Mouse (Mus musculus) G1E (cell line): ENCODE measurements around the gene Ckmt2. TPM values are rescaled to one million over a fixed set of nuclear protein-coding genes. Genes with fewer than 3 reads are reported as not detected.

Experiments used
- ATAC-seq: 2 replicates; pipeline ENCODE4 v1.8.0; 2016; ENCODE audit warnings: mild to moderate bottlenecking; ENCODE audit not compliant: insufficient number of reproducible peaks, poor library complexity, low FRiP score, severe bottlenecking; ENCODE audit errors: extremely low read depth
- DNase-seq: peaks from one replicate; pipeline ENCODE4 v3.0.0; 2012; ENCODE audit warnings: low spot score
- H3K27me3 ChIP-seq: 2 replicates; pipeline ENCODE4 v1.6.1; 2012; ENCODE audit warnings: mild to moderate bottlenecking, low read length, inconsistent platforms; ENCODE audit not compliant: insufficient read depth
- H3K36me3 ChIP-seq: replicated peaks from 2 replicates; pipeline ENCODE3; 2012; ENCODE audit warnings: mild to moderate bottlenecking, inconsistent platforms
- H3K4me1 ChIP-seq: 2 replicates; pipeline ENCODE4 v1.6.1; 2012; ENCODE audit warnings: low read depth, low read length, inconsistent platforms, mixed read lengths; ENCODE audit not compliant: insufficient read depth
- H3K4me3 ChIP-seq: 2 replicates; pipeline ENCODE4 v1.5.1; 2012; ENCODE audit warnings: low read depth, mild to moderate bottlenecking, inconsistent platforms, low read length, moderate library complexity, mixed read lengths
- H3K9me3 ChIP-seq: replicated peaks from 2 replicates; pipeline ENCODE4 v1.6.1; 2012; ENCODE audit warnings: inconsistent platforms
- CTCF ChIP-seq: IDR thresholded peaks from 2 replicates; pipeline ENCODE4 v1.5.1; 2012; ENCODE audit warnings: low read depth, low read length, inconsistent platforms, mixed read lengths
- GATA1 ChIP-seq: IDR thresholded peaks from 2 replicates; pipeline ENCODE4 v1.6.1; 2012; ENCODE audit warnings: borderline replicate concordance, low read length, inconsistent platforms, mixed read lengths
- GATA2 ChIP-seq: IDR thresholded peaks from 2 replicates; pipeline ENCODE4 v1.6.1; 2012; ENCODE audit warnings: low read depth, low read length, inconsistent platforms, borderline replicate concordance
- POLR2AphosphoS5 ChIP-seq: IDR thresholded peaks from 2 replicates; pipeline ENCODE4 v1.6.1; 2012; ENCODE audit warnings: low read depth, low read length, inconsistent platforms; ENCODE audit not compliant: insufficient replicate concordance
- TAL1 ChIP-seq: conservative IDR thresholded peaks from 2 replicates; pipeline ENCODE4 v1.6.1; 2012; ENCODE audit warnings: low read depth, low read length, inconsistent platforms, mixed read lengths
- polyA plus RNA-seq: library from polyadenylated mRNA; stranded (reverse); fragments of >175 nt; gene quantifications from 2 replicates; pipeline ENCODE4 v1.2.3, GENCODE M21; 2012
- total RNA-seq, 2 experiments: library from RNA; stranded (forward) in 1 of 2; stranded (reverse) in 1 of 2; fragments of 200-1000 nt in 1 of 2; fragments of >200 nt in 1 of 2; fragmentation: Nextera tagmentation in 1 of 2; gene quantifications; 2 replicates each; pipeline ENCODE4 v1.2.3; 2014 to 2017

The Ckmt2 gene
- total and polyA plus RNA-seq, 3 experiments: not detected

DNA sequence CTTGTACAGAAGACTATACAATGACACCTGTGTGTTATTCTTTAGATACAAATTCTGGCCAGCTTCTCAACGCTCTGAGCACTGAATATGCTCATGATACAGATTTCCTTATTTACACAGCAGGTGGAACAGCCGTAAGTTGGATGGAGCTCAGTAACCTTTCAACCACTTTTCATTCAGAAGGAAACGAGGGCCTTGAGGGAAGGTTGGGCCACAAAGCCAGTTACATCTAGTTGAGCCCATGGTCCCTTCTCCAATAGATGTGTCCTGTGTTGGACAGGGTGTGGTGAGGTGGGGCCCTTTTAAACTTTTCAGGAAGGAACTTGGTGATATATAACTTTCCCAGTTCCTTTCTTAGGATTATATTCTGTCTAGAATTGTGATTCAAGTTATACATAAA lies 22.3 kb downstream of the Ckmt2 start:
- DNase-seq (no peak), ATAC-seq (no peak)
- no peak overlapping the region for H3K4me3 ChIP-seq
- H3K4me1 ChIP-seq: no peaks in the 10 kb centered on the region
- TF ChIP-seq TAL1 (no peak), GATA2 (no peak), GATA1 (no peak), POLR2AphosphoS5 (no peak), CTCF (no peak)
- H3K9me3 ChIP-seq: no peaks in the 10 kb centered on the region
- H3K36me3 ChIP-seq: no peaks in the 10 kb centered on the region
- H3K27me3 ChIP-seq: peaks cover 7% of the 10 kb centered on the region; the same call in 1 of the 2 replicates

GRCm38 (mm10) chr13:91827876-91828275 lies 48.8 kb downstream of the Ckmt2 start:
- Histone ChIP-seq H3K4me3 (no peak overlapping the region), H3K4me1 (no peaks in the 10 kb centered on the region), H3K27me3 (no peaks in the 10 kb centered on the region; the same call in 1 of the 2 replicates), H3K36me3 (no peaks in the 10 kb centered on the region), H3K9me3 (no peaks in the 10 kb centered on the region)
- no peak for DNase-seq
- TF ChIP-seq CTCF (no peak), POLR2AphosphoS5 (no peak), TAL1 (no peak), GATA2 (no peak), GATA1 (no peak)
- ATAC-seq: no peak

- Histone ChIP-seq H3K36me3 (no peaks in the 10 kb centered on the region), H3K9me3 (no peaks in the 10 kb centered on the region), H3K4me1 (no peaks in the 10 kb centered on the region), H3K27me3 (peaks cover 4% of the 10 kb centered on the region), H3K4me3 (no peak overlapping the region)
- TF ChIP-seq GATA1: no peak
- no peak for TF ChIP-seq TAL1
- no peak for TF ChIP-seq GATA2
- TF ChIP-seq POLR2AphosphoS5: no peak
- ATAC-seq (no peak), DNase-seq (no peak)
Measured at GRCm38 (mm10) chr13:91826066-91826465, 50.6 kb downstream of the Ckmt2 start.

DNA sequence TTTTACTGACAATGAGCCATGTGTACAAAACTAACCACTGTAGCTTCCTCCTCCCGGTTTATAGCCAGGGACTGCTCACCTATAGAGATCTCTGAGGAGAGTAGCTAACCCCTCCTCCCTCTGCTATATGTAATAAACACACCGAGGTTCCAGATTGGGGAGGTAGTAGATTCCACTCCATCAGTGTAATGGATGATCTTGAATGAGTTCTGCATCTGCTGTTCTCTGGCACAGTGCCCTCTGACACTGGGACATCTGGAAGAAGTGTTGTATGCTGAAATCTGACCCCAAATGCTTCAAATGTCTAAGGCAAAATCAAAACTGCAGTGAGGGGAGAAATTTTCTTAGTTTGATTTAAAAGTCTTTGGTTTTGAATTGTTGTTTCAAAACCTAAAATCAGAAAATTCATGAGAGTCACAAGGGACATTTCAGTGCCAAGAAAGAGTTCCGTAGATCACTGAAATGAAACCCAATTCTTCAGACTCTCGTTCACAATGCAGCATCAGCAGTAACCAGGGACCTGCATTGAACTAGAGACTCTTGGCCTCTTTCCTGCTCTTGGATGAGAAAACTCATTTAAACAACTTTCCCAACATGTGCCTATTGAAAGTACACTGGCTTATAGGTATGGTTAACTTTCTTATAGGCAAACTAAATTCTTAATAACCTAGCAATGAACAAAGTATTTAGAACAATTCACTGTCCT lies 51.7 kb downstream of the Ckmt2 start:
- DNase-seq: no peak
- no peak for TF ChIP-seq GATA1
- no peak for TF ChIP-seq GATA2
- TF ChIP-seq TAL1: no peak
- no peak for ATAC-seq
- Histone ChIP-seq H3K4me1 (no peaks in the 10 kb centered on the region), H3K9me3 (no peaks in the 10 kb centered on the region), H3K4me3 (no peak overlapping the region), H3K27me3 (peaks cover 4% of the 10 kb centered on the region), H3K36me3 (no peaks in the 10 kb centered on the region)

DNA sequence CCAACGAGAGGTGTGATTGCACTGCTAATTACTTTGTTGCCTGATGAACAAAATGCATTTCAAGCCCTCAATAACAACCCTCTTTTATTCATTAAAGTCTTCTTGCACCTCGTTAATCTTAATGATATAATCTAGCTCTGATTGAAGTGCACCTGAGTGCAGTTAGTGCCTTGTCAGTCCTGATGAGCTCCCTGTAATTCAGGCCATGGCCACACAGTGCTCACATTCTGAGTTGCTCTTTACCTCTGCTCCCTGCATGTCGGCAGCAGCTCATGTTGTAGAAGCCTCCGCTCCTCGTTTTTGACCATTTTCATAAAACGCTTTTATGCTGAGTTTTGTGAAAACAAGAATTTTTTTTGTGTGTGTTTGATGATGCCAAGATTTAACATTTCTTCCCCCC lies 53.0 kb downstream of the Ckmt2 start:
- TF ChIP-seq CTCF: no peak
- no peak for TF ChIP-seq GATA2
- TF ChIP-seq TAL1: no peak
- TF ChIP-seq POLR2AphosphoS5: no peak
- TF ChIP-seq GATA1: no peak
- Histone ChIP-seq H3K4me1 (no peaks in the 10 kb centered on the region), H3K9me3 (no peaks in the 10 kb centered on the region), H3K4me3 (no peak overlapping the region), H3K36me3 (no peaks in the 10 kb centered on the region), H3K27me3 (peaks cover 4% of the 10 kb centered on the region)
- ATAC-seq: no peak
- DNase-seq: no peak

- ATAC-seq: no peak
- no peak for DNase-seq
- 0 out of 2 replicates have a peak, but pooled peaks cover 7% of the 10 kb centered on the region for H3K27me3 ChIP-seq
- H3K36me3 ChIP-seq: no peaks in the 10 kb centered on the region
- no peaks in the 10 kb centered on the region for H3K4me1 ChIP-seq
- TF ChIP-seq GATA2 (no peak), TAL1 (no peak), POLR2AphosphoS5 (no peak), CTCF (no peak), GATA1 (no peak)
- no peaks in the 10 kb centered on the region for H3K9me3 ChIP-seq
- H3K4me3 ChIP-seq: no peak overlapping the region
Measured at GRCm38 (mm10) chr13:91814670-91815069, 62.0 kb downstream of the Ckmt2 start.
